Mouse (Mus musculus): ENCODE measurements around the gene Gfer. TPM values are rescaled to one million over a fixed set of nuclear protein-coding genes. Genes with fewer than 3 reads are reported as not detected.

Gene Gfer
- total and polyA plus RNA-seq, 3 experiments = 83.0 to 86.8 TPM; not detected in 1

GRCm38 (mm10) chr17:24687599-24687998 is 8.4 kb downstream of the Gfer start:
- Histone ChIP-seq H3K9me3 (replicated peaks; ENCODE audit: insufficient read depth, low read length) (no peaks in the 10 kb centered on the region), H3K27ac (ENCODE audit: control insufficient read depth, low read depth, low read length) (peak overlapping the region; percentile 71), H3K9ac (ENCODE audit: control insufficient read depth, low read depth, low read length, poor library complexity, severe bottlenecking) (peak overlapping the region; percentile 57), H3K4me3 (ENCODE audit: control insufficient read depth in 1 of 2, insufficient read depth in 1 of 2, low read depth in 2 of 2, low read length in 2 of 2) (peak overlapping the region; percentile 61 to 64), H3K4me1 (ENCODE audit: control insufficient read depth in 1 of 2, insufficient read depth in 2 of 2, low read length in 2 of 2) (peaks cover 0 to 12% of the 10 kb centered on the region in 2 experiments; a peak in 3 of 4 replicates), H3K79me2 (ENCODE audit: control insufficient read depth, insufficient read depth, low read length, poor library complexity) (no peaks in the 10 kb centered on the region), H3K27me3 (ENCODE audit: control insufficient read depth in 1 of 2, insufficient read depth in 2 of 2, low read length in 2 of 2) (no peaks in the 10 kb centered on the region), H3K36me3 (ENCODE audit: control insufficient read depth in 1 of 2, insufficient read depth in 2 of 2, low read length in 2 of 2) (peaks cover 0 to 3% of the 10 kb centered on the region in 2 experiments; a peak in 1 of 4 replicates)
- TF ChIP-seq JUND (IDR thresholded peaks at IDR 0.05; ENCODE audit: low read depth, low read length) = no peak
- TF ChIP-seq TCF12 (IDR thresholded peaks at IDR 0.05; ENCODE audit: low read depth, low read length) = no peak
- DNase-seq (ENCODE audit: low read depth, low spot score) = no peak

- H3K79me2 ChIP-seq (ENCODE audit: control insufficient read depth, insufficient read depth, low read length, poor library complexity) = no peaks in the 10 kb centered on the region
- peak overlapping the region; percentile 61 to 64 for H3K4me3 ChIP-seq (ENCODE audit: control insufficient read depth in 1 of 2, insufficient read depth in 1 of 2, low read depth in 2 of 2, low read length in 2 of 2)
- H3K9ac ChIP-seq (ENCODE audit: control insufficient read depth, low read depth, low read length, poor library complexity, severe bottlenecking) = peak overlapping the region; percentile 57
- no peaks in the 10 kb centered on the region for H3K9me3 ChIP-seq (replicated peaks; ENCODE audit: insufficient read depth, low read length)
- H3K27ac ChIP-seq (ENCODE audit: control insufficient read depth, low read depth, low read length) = peak overlapping the region; percentile 71
- H3K27me3 ChIP-seq (ENCODE audit: control insufficient read depth in 1 of 2, insufficient read depth in 2 of 2, low read length in 2 of 2) = no peaks in the 10 kb centered on the region
- H3K36me3 ChIP-seq (ENCODE audit: control insufficient read depth in 1 of 2, insufficient read depth in 2 of 2, low read length in 2 of 2) = peaks cover 0 to 3% of the 10 kb centered on the region in 2 experiments; a peak in 1 of 4 replicates
- peak; percentile 88 for DNase-seq (ENCODE audit: low read depth, low spot score)
- TF ChIP-seq NRF1 (IDR thresholded peaks at IDR 0.05; ENCODE audit: insufficient read depth, low read depth, low read length, poor library complexity, severe bottlenecking) (no peak), SIN3A (IDR thresholded peaks at IDR 0.05; ENCODE audit: low read length) (peak; percentile 56), JUND (IDR thresholded peaks at IDR 0.05; ENCODE audit: low read depth, low read length) (no peak), TBP (IDR thresholded peaks at IDR 0.05; ENCODE audit: low read depth, low read length) (peak; percentile 43; the same call in 1 of the 2 replicates), CHD2 (IDR thresholded peaks at IDR 0.05; ENCODE audit: low read length) (no peak), POLR2A (IDR thresholded peaks at IDR 0.05; ENCODE audit: control insufficient read depth in 1 of 2, insufficient read depth in 1 of 2, low read depth in 1 of 2, low read length in 2 of 2, poor library complexity in 1 of 2) (peak in 1 of 2 experiments; percentile 43; a peak in 1 of 4 replicates), MYC (IDR thresholded peaks at IDR 0.05; ENCODE audit: low read depth, low read length) (no peak), CTCF (IDR thresholded peaks at IDR 0.05 in 2 of 3, conservative IDR thresholded peaks at IDR 0.05 in 1 of 3; ENCODE audit: control insufficient read depth in 1 of 3, insufficient read depth in 1 of 3, low read depth in 2 of 3, low read length in 3 of 3, poor library complexity in 1 of 3, severe bottlenecking in 1 of 3) (no peak), MXI1 (IDR thresholded peaks at IDR 0.05; ENCODE audit: low read depth, low read length) (peak; percentile 49; the same call in 1 of the 2 replicates), POLR2AphosphoS2 (IDR thresholded peaks at IDR 0.05; ENCODE audit: low read length) (no peak), USF1 (IDR thresholded peaks at IDR 0.05; ENCODE audit: low read depth, low read length) (0 out of 2 replicates have a peak, but pooled peaks have one; percentile 3), CHD1 (IDR thresholded peaks at IDR 0.05; ENCODE audit: low read depth, low read length) (no peak), ZC3H11A (IDR thresholded peaks at IDR 0.05; ENCODE audit: low read depth, low read length) (no peak), MEF2A (IDR thresholded peaks at IDR 0.05; ENCODE audit: extremely low read depth, insufficient replicate concordance, low read depth, low read length, poor library complexity, severe bottlenecking) (no peak), TCF12 (IDR thresholded peaks at IDR 0.05; ENCODE audit: low read depth, low read length) (peak; percentile 18; the same call in 1 of the 2 replicates), ZMIZ1 (IDR thresholded peaks at IDR 0.05; ENCODE audit: low read depth, low read length) (no peak), NELFE (IDR thresholded peaks at IDR 0.05; ENCODE audit: low read depth, low read length) (peak; percentile 26; the same call in 1 of the 2 replicates), ELF1 (IDR thresholded peaks at IDR 0.05; ENCODE audit: low read depth, low read length) (peak; percentile 69), MAFK (IDR thresholded peaks at IDR 0.05; ENCODE audit: borderline replicate concordance, low read depth, low read length) (no peak), EP300 (IDR thresholded peaks at IDR 0.05; ENCODE audit: low read depth in 1 of 2, low read length in 2 of 2) (no peak; a peak in 1 of 4 replicates), ZNF384 (IDR thresholded peaks at IDR 0.05; ENCODE audit: low read depth, low read length) (peak; percentile 90), MYB (IDR thresholded peaks at IDR 0.05; ENCODE audit: low read depth, low read length) (no peak), TAL1 (IDR thresholded peaks at IDR 0.05; ENCODE audit: low read length) (no peak), BHLHE40 (IDR thresholded peaks at IDR 0.05; ENCODE audit: borderline replicate concordance, low read depth, low read length) (no peak), UBTF (IDR thresholded peaks at IDR 0.05; ENCODE audit: borderline replicate concordance, insufficient read depth, low read depth, low read length) (no peak)
- peaks cover 0 to 12% of the 10 kb centered on the region in 2 experiments; a peak in 3 of 4 replicates for H3K4me1 ChIP-seq (ENCODE audit: control insufficient read depth in 1 of 2, insufficient read depth in 2 of 2, low read length in 2 of 2)
Measured at GRCm38 (mm10) chr17:24687146-24687595, 8.8 kb downstream of the Gfer start.

All from MEL (cell line).